Mouse (Mus musculus) heart, postnatal 0 days (tissue): ENCODE results near the gene Nt5c. TPM values are rescaled to one million over a fixed set of nuclear protein-coding genes. Genes with fewer than 3 reads are reported as not detected.

ENCODE experiments used
- ATAC-seq: fragments of 200-750 bp; cut with Nextera tagmentation; 2 replicates; pipeline ENCODE4 v1.8.0; 2017; ENCODE audit warnings: low read depth, moderate number of reproducible peaks, moderate library complexity; ENCODE audit not compliant: insufficient read depth
- DNase-seq: peaks from one replicate; pipeline ENCODE4 v3.0.0-alpha.2; 2016; ENCODE audit warnings: low spot score
- H3K27ac ChIP-seq: fragments of 300-500 bp; sonication (generic); 2 replicates; pipeline ENCODE4 v1.5.1; 2014; ENCODE audit warnings: low read depth, mild to moderate bottlenecking
- H3K27me3 ChIP-seq: fragments of 300-500 bp; sonication (generic); 2 replicates; pipeline ENCODE4 v1.6.1; 2014; ENCODE audit warnings: low read length, mixed read lengths; ENCODE audit not compliant: control insufficient read depth, insufficient read depth
- H3K36me3 ChIP-seq: fragments of 300-500 bp; sonication (generic); replicated peaks from 2 replicates; pipeline ENCODE4 v1.6.1; 2014; ENCODE audit warnings: low read length, mixed read lengths; ENCODE audit not compliant: control insufficient read depth, insufficient read depth
- H3K4me1 ChIP-seq: fragments of 300-500 bp; sonication (generic); 2 replicates; pipeline ENCODE4 v1.6.1; 2014; ENCODE audit warnings: antibody characterized with exemption; ENCODE audit not compliant: control insufficient read depth, insufficient read depth
- H3K4me2 ChIP-seq: fragments of 300-500 bp; sonication (generic); 2 replicates; pipeline ENCODE4 v1.6.1; 2014; ENCODE audit warnings: low read depth, mild to moderate bottlenecking, low read length, moderate library complexity
- H3K4me3 ChIP-seq: fragments of 300-500 bp; sonication (generic); 2 replicates; pipeline ENCODE4 v1.5.1; 2014; ENCODE audit warnings: low read depth, low read length
- H3K9ac ChIP-seq: fragments of 300-500 bp; sonication (generic); replicated peaks from 2 replicates; pipeline ENCODE4 v1.6.1; 2014; ENCODE audit warnings: low read depth, low read length, mixed read lengths
- H3K9me3 ChIP-seq: fragments of 300-500 bp; sonication (generic); replicated peaks from 2 replicates; pipeline ENCODE4 v1.6.1; 2016; ENCODE audit warnings: low read length; ENCODE audit not compliant: control insufficient read depth
- CTCF ChIP-seq: IDR thresholded peaks from 2 replicates; pipeline ENCODE4 v1.5.1; 2016; ENCODE audit warnings: antibody characterized with exemption, control low read depth, low read depth
- EP300 ChIP-seq: IDR thresholded peaks from 2 replicates; pipeline ENCODE4 v1.6.1; 2016; ENCODE audit warnings: antibody characterized with exemption, low read depth
- WGBS: fragments of 180-500 bp; shearing (Covaris S2); extraction: QIAGEN DNeasy Blood & Tissue Kit; methylation state at CpG from one replicate; pipeline ENCODE4 v1.1.7; 2014; 5-methylcytosine and 5-hydroxymethylcytosine counted together
- polyA plus RNA-seq: library from polyadenylated mRNA; unstranded; fragments of >200 nt; fragmentation: Nextera tagmentation; extraction: Ambion mirVana; gene quantifications from 2 replicates; pipeline ENCODE4 v1.2.1, GENCODE M21; 2015
- total RNA-seq: library from RNA; depleted of rRNA; stranded (reverse); fragments of >200 nt; gene quantifications from 2 replicates; pipeline ENCODE4 v1.2.3, GENCODE M21; 2014; ENCODE audit warnings: low replicate concordance; rRNA removed

The Nt5c gene
- total RNA-seq = 24.5 and 28.0 TPM in 2 replicates
- polyA plus RNA-seq = 49.8 and 53.7 TPM in 2 replicates

DNA sequence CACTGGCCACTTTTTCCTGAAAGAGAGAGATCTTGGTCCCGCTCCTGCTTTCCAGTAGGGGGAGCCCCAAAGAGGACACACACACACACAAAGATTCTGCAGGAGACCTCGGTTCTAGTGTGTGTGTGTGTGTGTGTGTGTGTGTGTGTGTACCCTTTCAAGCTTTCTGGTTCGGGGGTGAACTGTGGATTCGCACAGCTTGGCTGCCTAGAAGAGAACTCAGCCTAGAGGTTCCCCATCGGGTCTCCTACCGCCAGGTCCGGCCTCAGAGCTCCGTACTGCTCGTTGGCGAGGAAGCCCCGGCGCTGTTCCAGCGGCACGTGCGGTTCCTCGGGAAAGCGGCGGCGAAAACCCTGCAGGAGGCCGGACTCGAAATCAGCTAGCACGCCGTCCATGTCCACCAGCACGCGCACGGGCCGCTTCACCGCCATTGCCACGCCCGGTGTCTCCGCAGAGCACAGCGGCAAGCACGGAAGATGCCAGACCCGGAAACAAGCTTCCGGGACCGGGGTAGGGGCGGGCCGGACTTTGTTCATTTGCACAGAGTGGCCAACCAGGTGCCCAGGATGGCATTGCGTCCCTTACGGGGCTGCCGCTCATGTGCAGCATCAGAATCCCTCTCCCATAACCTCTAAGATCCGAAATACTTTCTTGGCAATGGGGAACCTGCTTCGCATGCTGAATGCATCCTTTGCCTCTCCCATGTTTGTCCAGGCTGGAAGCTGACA, at the start of gene Nt5c:
Nt5c (minus strand) TSS at position 507 of the 728 bp plus-strand sequence.
- Histone ChIP-seq H3K9ac (peak within 1 kb of the TSS; percentile 51), H3K4me3 (peak within 1 kb of the TSS; percentile 68), H3K4me1 (peaks cover 10% of the 10 kb centered on the region; the same call in 1 of the 2 replicates), H3K4me2 (peak within 1 kb of the TSS; percentile 73), H3K27ac (peak within 1 kb of the TSS; percentile 77), H3K9me3 (no peaks in the 10 kb centered on the region), H3K27me3 (no peaks in the 10 kb centered on the region), H3K36me3 (0 out of 2 replicates have a peak, but pooled peaks cover 12% of the 10 kb centered on the region)
- under 1% methylated on average over 43 of the region's 43 CpGs for WGBS
- ATAC-seq = peak; percentile 89
- DNase-seq = peak; percentile 78
- TF ChIP-seq EP300 (no peak), CTCF (peak; percentile 70)

DNA sequence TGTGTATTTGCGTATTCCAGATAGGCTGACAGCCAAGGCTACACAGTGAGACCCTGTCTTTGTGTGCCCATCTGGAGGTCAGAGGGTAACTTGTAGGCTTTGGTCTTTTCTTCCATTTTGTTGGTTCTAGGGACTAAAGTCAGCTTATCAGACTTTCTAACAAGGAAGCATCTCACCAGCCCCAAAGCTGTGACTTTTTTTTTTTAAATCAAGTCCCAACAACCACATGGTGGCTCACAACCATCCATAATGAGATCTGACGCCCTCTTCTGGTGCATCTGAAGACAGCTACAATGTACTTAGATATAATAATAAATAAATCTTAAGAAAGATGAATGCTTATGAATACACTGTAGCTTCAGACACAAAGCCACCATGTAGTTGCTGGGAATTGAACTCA, 46.4 kb upstream of the Nt5c start:
- Histone ChIP-seq H3K9ac (no peak overlapping the region), H3K27ac (no peak overlapping the region), H3K36me3 (peaks cover 6% of the 10 kb centered on the region), H3K4me3 (no peak overlapping the region), H3K4me1 (peaks cover 7% of the 10 kb centered on the region), H3K4me2 (no peak overlapping the region), H3K9me3 (no peaks in the 10 kb centered on the region), H3K27me3 (no peaks in the 10 kb centered on the region)
- ATAC-seq (no peak), DNase-seq (no peak)
- 61% methylated on average over 2 of the region's 2 CpGs for WGBS
- TF ChIP-seq EP300 (no peak), CTCF (no peak)

DNA sequence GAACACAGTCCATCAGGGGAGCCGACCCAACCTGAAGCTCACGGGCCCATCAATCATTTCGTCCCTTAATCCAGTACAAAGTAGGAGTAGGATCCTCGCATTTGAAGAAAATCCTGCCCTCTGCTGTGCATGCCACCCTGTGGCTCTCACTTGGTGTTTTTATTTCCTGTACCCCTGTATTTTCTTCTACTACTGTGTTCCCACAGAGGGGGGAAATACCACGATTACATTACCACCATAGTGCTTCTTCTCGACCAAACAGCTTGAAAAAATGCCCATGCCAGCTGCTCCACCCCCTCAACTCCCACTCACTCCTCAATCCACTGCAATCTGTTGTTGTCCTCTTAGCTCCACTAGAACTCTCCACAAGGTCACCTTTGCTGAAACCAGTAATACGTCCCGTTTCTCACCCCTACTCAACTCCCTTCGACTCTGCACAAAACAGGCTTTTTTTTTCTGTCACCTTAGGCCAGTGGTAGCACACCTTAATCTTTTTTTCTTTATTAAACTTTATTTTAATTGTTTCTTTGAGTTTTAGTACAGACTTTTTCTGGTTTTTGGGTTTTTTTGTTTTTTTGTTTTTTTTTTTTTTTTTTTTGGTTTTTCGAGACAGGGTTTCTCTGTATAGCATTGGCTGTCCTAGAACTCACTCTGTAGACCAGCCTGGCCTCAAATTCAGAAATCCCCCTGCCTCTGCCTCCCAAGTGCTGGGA, 45.4 kb upstream of the Nt5c start:
- H3K4me1 ChIP-seq = peaks cover 7% of the 10 kb centered on the region

DNA sequence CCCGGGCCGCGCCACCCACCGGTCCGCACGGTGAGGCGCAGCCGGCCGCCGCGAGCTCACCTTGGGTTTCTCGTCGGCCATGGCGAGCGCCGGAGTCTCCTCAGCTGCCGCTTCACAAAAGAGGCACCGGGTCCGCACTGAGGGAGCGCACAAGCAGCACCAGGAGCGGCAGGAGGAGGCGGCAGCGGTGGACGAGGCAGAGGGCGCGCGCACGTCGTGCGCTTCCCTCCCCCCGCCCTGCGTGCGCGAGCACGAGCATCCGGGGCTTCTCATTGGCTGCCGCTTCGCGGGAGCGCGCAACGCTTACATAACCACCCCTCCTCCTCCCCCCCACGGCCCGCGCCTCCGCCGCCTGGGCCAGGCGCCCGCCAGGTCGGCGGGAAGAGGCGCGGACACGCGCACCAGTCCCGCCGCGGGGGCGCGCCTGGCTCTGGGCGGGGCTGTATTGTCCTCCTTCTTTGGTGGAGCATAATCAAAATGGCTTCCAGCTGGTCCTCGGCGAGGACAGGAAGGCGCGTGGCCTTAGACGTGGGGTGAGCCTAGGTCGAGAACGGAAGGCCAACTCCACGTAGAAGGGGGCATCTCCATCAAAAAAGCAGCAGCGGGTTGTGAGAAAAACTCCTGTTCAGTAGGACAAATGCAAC, 44.5 kb upstream of the Nt5c start, which contains the start of gene Sumo2:
Sumo2 (minus strand) TSS at position 239 of the 644 bp plus-strand sequence.
- DNase-seq (peak; percentile 90), ATAC-seq (peak; percentile 91)
- Histone ChIP-seq H3K9ac (peak within 1 kb of the TSS; percentile 98), H3K4me3 (peak within 1 kb of the TSS; percentile 99), H3K9me3 (no peaks in the 10 kb centered on the region), H3K4me2 (peak within 1 kb of the TSS; percentile 85), H3K4me1 (peaks cover 7% of the 10 kb centered on the region), H3K36me3 (peaks cover 25% of the 10 kb centered on the region), H3K27ac (peak within 1 kb of the TSS; percentile 100), H3K27me3 (no peaks in the 10 kb centered on the region)
- TF ChIP-seq CTCF (no peak), EP300 (no peak)
- WGBS = 3% methylated on average over 35 of the region's 70 CpGs

More for the DNA sequence above, 45.4 kb upstream of the Nt5c start:
- Histone ChIP-seq H3K9me3 (no peaks in the 10 kb centered on the region), H3K9ac (no peak overlapping the region), H3K27ac (peak overlapping the region; percentile 100), H3K36me3 (peaks cover 17% of the 10 kb centered on the region), H3K27me3 (no peaks in the 10 kb centered on the region), H3K4me2 (peak overlapping the region; percentile 47; the same call in 1 of the 2 replicates), H3K4me3 (peak overlapping the region; percentile 99; the same call in 1 of the 2 replicates)
- no peak for TF ChIP-seq EP300
- TF ChIP-seq CTCF = no peak
- WGBS = 80% methylated on average over 10 of the region's 10 CpGs
- ATAC-seq (no peak), DNase-seq (no peak)

DNA sequence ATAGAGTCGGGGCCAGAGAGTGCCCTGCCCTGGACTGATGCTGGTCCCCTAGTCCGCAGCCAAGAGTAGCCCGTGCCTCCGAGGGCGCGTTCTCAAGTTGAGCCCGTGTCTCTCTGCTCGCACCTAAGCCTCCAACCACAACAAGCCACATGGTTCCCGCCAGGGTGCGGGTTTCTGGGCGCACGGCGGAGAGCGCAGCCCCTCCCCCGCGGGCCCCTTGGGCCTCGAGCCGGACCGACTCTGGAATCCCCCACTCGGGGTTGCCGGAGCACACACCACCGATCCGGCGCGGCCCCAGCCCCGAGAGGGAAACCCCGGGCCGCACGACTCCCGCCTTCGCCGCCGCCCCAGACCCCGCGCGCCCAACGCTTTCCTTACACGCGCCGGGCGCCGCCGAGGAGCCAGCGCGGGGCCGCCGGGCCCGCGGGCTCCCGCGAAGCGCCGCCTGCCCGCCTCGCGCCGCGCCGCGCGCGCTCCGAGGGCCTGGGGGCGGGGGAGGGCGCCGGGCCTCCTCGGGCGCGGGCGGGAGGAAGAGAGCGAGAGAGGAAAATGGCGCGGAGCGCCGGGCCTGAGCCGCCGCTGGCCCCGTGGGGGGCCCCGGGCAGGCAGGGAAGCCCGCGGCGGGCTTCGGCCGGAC, 43.9 kb upstream of the Nt5c start:
- WGBS = under 1% methylated on average over 70 of the region's 84 CpGs

More for the DNA sequence above, 43.9 kb upstream of the Nt5c start:
- TF ChIP-seq CTCF (no peak), EP300 (no peak)
- H3K27ac ChIP-seq = peak overlapping the region; percentile 100
- H3K4me1 ChIP-seq = peaks cover 7% of the 10 kb centered on the region
- no peaks in the 10 kb centered on the region for H3K27me3 ChIP-seq
- peak; percentile 78 for ATAC-seq
- H3K9ac ChIP-seq = peak overlapping the region; percentile 98
- no peaks in the 10 kb centered on the region for H3K9me3 ChIP-seq
- DNase-seq = peak; percentile 60
- peak overlapping the region; percentile 99 for H3K4me3 ChIP-seq
- peaks cover 28% of the 10 kb centered on the region for H3K36me3 ChIP-seq
- peak overlapping the region; percentile 85 for H3K4me2 ChIP-seq
